ENCODE assay signal across 14 mouse cellular contexts in genomic region chr17:85018794-85019193, GRCm38 (mm10). TPM values are rescaled to one million over a fixed set of nuclear protein-coding genes. Genes with fewer than 3 reads are reported as not detected.
A peak's percentile ranks its signal among the peaks of the same experiment; 100 is the strongest.
DNase-seq lines count a peak whose midpoint lies in the region; ATAC-seq and TF ChIP-seq lines count a peak whose summit lies in the region.
"Had no signal": no experiment of that assay in that cellular context is flagged by ENCODE, and none has a peak within 500 bp of the region (broad histone marks: within the 10 kb centered on the region; RNA-seq: fewer than 3 reads in every experiment).

No protein-coding gene starts in this region.

- no peak for TF ChIP-seq CTCF in gastrocnemius, adult 2 months (IDR thresholded peaks at IDR 0.05)

- DNase-seq in adrenal gland, adult (ENCODE audit: inconsistent age in 2 of 2, low spot score in 1 of 2), result peak; percentile 50 to 78
- no peak for DNase-seq in adrenal gland, postnatal 4 days (ENCODE audit: low spot score in 2 of 2)
- peak; percentile 56 for DNase-seq in MEL-GATA-1-ER (ENCODE audit: extremely low read depth, low read depth)
- DNase-seq in c-Kit-positive CD71-positive TER-119-positive erythroid progenitor cells, embryonic 14.5 days (ENCODE audit: low spot score), result peak; percentile 36
- DNase-seq in heart, adult 8-10 months (ENCODE audit: low spot score), result no peak
- no peak for DNase-seq in gastrocnemius, adult 2 months
- DNase-seq in layer of hippocampus, postnatal 36 days, result no peak
- DNase-seq: cerebellum, adult 18-20 months; heart, adult 11 months; heart, postnatal 4 days; kidney, adult 2 months had no signal

- intact Hi-C loops in gastrocnemius, adult 2 months (cut with DNase I), result no loop called here

- H3K4me3 ChIP-seq in gastrocnemius, adult 2 months, result no peak overlapping the region
- H3K4me3 ChIP-seq: embryonic facial prominence, embryonic 10.5 days; forebrain, embryonic 15.5 days had no signal

- peak; percentile 85 for ATAC-seq in megakaryocyte, adult 5-6 weeks (ENCODE audit: poor library complexity, severe bottlenecking)
- ATAC-seq: forebrain, embryonic 15.5 days had no signal

- no peak overlapping the region for H3K27ac ChIP-seq in gastrocnemius, adult 2 months
- H3K27ac ChIP-seq: embryonic facial prominence, embryonic 10.5 days; forebrain, embryonic 15.5 days had no signal

RNA-seq across cellular contexts. Expression of gene Slc3a1, which starts 9.4 kb away (rescaled TPM):
- 10 to 100 TPM in 1 of 2 experiments, under 1 TPM in 1; 0.73 to 15.0 TPM for total RNA-seq in adrenal gland, postnatal 4 days (2021)
- total RNA-seq in megakaryocyte, adult 5-6 weeks (2015), result 0.07 TPM in 1 of 2 replicates, not detected in the other
- total RNA-seq in megakaryocyte, adult 5-6 weeks (2017), result not detected in 2 replicates
- under 1 TPM in 3 of 4 experiments, not detected in 1; 0.12 to 0.31 (median 0.14) TPM for total RNA-seq in heart, adult 8-10 months (2022)
- not detected for total RNA-seq in gastrocnemius, adult 2 months (2021)
- total RNA-seq in layer of hippocampus, postnatal 36 days (2021), result under 1 TPM in 1 of 2 experiments, not detected in 1; 0.25 TPM

Comparison
In these comparisons a context has a peak if more than half of its experiments do, and no peak if none do; other contexts are left out.
1. DNase-seq: peak in adrenal gland, adult (2 of 2), MEL-GATA-1-ER (single experiment) and c-Kit-positive CD71-positive TER-119-positive erythroid progenitor cells, embryonic 14.5 days (single experiment); none in adrenal gland, postnatal 4 days (0 of 2), heart, adult 8-10 months (single experiment), gastrocnemius, adult 2 months (single experiment) and layer of hippocampus, postnatal 36 days (0 of 2).